Mouse (Mus musculus): Measurements from ENCODE around the gene Bap1.
A peak's percentile ranks its signal among the peaks of the same experiment; 100 is the strongest.

Gene Bap1

GRCm38 (mm10) chr14:31233996-31234591, 17.2 kb upstream of the Bap1 start:
- peak; percentile 78 for DNase-seq (ENCODE audit: low spot score)

- DNase-seq (ENCODE audit: low spot score), result no peak
These were observed 14.0 kb upstream of the Bap1 start for GRCm38 (mm10) chr14:31237101-31237882.

- no peak for DNase-seq (ENCODE audit: low spot score)
These were observed 10.7 kb upstream of the Bap1 start for GRCm38 (mm10) chr14:31240528-31240927.

GRCm38 (mm10) chr14:31244777-31245176, 6.5 kb upstream of the Bap1 start:
- DNase-seq (ENCODE audit: low spot score), result no peak

- DNase-seq (ENCODE audit: low spot score), result no peak
These were observed 5.3 kb upstream of the Bap1 start for GRCm38 (mm10) chr14:31245946-31246345.

- DNase-seq (ENCODE audit: low spot score), result no peak
These were observed 2.9 kb upstream of the Bap1 start for GRCm38 (mm10) chr14:31248396-31248795.

- DNase-seq (ENCODE audit: low spot score), result no peak
These were observed 797 bp upstream of the Bap1 start for GRCm38 (mm10) chr14:31250222-31251083.

GRCm38 (mm10) chr14:31251626-31252025, 376 bp downstream of the Bap1 start:
- DNase-seq (ENCODE audit: low spot score), result no peak

GRCm38 (mm10) chr14:31252091-31252490, 841 bp downstream of the Bap1 start:
- no peak for DNase-seq (ENCODE audit: low spot score)

- DNase-seq (ENCODE audit: low spot score), result no peak
These were observed 7.3 kb downstream of the Bap1 start for GRCm38 (mm10) chr14:31258476-31259050.

- DNase-seq (ENCODE audit: low spot score), result no peak
These were observed 9.1 kb downstream of the Bap1 start for GRCm38 (mm10) chr14:31260374-31260773.

- DNase-seq (ENCODE audit: low spot score), result no peak
These were observed 9.7 kb downstream of the Bap1 start for GRCm38 (mm10) chr14:31260932-31261331.

- DNase-seq (ENCODE audit: low spot score), result no peak
These were observed 16.4 kb downstream of the Bap1 start for GRCm38 (mm10) chr14:31267649-31268048.

- DNase-seq (ENCODE audit: low spot score), result no peak
These were observed 17.2 kb downstream of the Bap1 start for GRCm38 (mm10) chr14:31268301-31269001.

GRCm38 (mm10) chr14:31269456-31270100, 18.3 kb downstream of the Bap1 start:
- DNase-seq (ENCODE audit: low spot score), result peak; percentile 23

- no peak for DNase-seq (ENCODE audit: low spot score)
These were observed 19.9 kb downstream of the Bap1 start for GRCm38 (mm10) chr14:31271121-31271520.

GRCm38 (mm10) chr14:31272164-31272563, 20.9 kb downstream of the Bap1 start:
- peak; percentile 79 for DNase-seq (ENCODE audit: low spot score)

- no peak for DNase-seq (ENCODE audit: low spot score)
These were observed 34.5 kb downstream of the Bap1 start for GRCm38 (mm10) chr14:31285728-31286127.

All from urinary bladder, postnatal 25 days (tissue).